Mouse (Mus musculus) c-Kit-positive CD71-positive TER-119-negative erythroid progenitor cells, embryonic 14.5 days (primary cell): ENCODE results near the gene Ak4.
A peak's percentile ranks its signal among the peaks of the same experiment; 100 is the strongest.

Experiments
- DNase-seq: peaks from one replicate; pipeline ENCODE4 v3.0.0-alpha.2; 2013; ENCODE audit warnings: low read depth

The Ak4 gene

GRCm38 (mm10) chr4:101460114-101460513, 41.0 kb downstream of the Ak4 start:
- DNase-seq = no peak

DNA sequence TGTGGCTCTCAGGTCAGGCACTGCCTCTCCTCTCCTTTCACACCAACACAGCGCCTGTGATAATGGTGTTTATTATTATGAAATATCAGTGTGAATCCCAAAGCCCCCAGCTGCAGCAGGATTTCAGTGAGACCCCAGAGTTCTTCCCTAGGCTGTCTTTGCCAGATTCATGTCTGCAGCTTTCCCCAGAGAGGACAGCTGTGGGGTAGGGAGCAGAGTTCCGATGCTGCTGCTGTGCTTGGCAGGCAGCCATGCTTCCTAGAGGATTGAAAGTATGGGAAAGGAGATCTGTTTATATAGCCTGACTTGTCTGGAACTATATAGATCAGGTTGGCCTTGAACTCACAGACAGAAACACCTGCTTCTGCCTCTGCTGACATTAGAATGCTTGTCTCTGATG, 43.0 kb downstream of the Ak4 start:
- no peak for DNase-seq

GRCm38 (mm10) chr4:101466264-101466663, 47.2 kb downstream of the Ak4 start:
- DNase-seq = no peak

DNA sequence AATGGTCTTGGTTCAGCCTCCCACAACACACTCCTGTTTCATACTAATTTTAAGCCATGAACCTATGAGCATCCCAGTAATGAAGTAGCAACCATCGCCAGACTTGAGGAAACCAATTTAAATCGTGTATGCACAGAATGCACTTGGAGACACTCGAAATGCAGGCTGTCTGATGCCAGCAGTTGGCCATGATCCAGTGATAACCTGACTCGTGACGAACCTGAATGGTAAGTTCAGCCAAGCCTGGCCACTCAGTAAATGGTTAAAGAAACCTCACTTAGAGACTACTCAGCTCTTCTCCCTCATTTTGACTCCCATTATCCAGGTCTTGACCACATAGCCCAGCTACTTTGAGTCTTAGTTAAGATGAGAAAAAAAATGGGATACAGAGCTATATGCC, 50.2 kb downstream of the Ak4 start:
- no peak for DNase-seq

DNA sequence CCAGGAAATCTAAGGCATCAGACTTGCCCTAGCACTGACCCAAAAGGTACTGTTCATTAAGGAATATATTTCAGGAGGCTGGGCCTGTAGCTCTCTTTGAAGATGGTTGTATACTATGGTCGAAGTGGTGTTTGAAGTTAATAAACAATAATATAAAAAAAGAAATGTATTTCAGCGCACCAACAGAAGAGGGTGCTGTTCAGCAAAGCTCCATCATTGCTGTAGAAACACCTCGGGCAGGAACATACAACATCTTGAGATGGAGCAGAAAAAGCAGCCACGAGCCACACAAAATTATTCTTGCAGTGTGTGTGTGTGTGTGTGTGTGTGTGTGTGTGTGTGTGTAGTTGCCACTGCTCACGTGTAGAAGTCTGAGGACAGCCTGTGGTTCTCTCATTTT, 51.5 kb downstream of the Ak4 start:
- peak; percentile 4 for DNase-seq

- DNase-seq = no peak
Measured at GRCm38 (mm10) chr4:101472767-101473166, 53.7 kb downstream of the Ak4 start.

DNA sequence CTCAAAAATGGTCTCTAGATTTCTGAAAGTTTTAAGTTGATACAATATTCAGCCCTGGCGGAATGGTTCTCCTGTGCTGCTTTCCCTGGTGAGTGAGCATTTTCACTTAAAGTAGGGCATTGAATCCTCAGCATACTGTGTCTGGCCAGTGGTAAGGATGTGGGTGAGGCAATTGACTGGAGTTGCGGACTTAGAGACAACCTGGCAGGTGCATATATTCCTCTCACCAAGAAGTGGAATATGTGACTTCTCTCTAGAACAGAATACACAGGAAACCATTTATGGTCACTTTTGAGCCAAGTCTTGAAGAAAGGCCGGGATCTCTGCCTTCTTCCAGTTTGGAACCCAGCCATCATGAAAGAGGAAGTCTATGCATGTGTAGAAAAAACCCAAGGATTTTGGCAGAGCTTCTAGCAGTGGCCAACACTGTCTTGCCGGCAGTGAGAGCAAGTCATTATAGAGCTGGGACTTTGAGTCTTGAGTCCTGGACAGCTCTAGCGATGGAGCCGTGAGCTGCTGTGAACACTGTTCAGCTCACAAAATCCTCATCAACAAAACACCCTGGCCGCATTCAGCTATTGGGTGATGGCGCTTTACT, 71.3 kb downstream of the Ak4 start:
- DNase-seq = no peak

GRCm38 (mm10) chr4:101491704-101492103, 72.6 kb downstream of the Ak4 start:
- no peak for DNase-seq

DNA sequence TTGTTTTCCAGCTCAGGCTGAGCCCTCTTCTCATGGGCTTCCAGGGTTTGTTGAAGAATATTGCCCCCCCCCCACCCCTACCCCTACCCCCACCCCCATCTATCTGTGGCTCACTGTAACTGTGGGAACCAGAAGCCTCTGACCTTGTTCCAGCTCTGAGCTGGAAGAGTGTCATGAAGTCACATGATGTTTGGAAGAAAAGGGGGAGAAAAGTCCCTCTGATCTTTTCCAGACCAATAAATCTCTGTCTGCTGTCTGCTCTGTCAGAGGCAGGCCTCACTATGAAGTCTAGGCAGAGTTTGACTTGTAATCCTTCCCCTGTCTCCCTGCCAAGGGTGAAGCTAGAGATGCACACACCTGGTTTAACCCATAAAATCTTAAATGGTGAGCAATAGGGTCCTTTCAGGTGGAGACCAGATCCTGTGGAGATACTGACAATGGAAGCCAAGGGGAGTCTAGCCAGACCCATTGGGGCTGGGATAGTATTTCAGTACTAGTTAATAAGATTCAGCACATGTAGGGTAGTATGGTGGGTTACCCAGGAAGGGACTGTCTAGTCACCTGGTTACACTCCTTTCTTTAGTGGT, 74.6 kb downstream of the Ak4 start:
- DNase-seq = no peak

- no peak for DNase-seq
Measured at GRCm38 (mm10) chr4:101496188-101496533, 77.1 kb downstream of the Ak4 start.

GRCm38 (mm10) chr4:101496534-101497237, 77.6 kb downstream of the Ak4 start, which contains the start of gene Dnajc6:
TSS of gene Dnajc6 (plus strand) at chr4:101496648.
- DNase-seq = no peak

DNA sequence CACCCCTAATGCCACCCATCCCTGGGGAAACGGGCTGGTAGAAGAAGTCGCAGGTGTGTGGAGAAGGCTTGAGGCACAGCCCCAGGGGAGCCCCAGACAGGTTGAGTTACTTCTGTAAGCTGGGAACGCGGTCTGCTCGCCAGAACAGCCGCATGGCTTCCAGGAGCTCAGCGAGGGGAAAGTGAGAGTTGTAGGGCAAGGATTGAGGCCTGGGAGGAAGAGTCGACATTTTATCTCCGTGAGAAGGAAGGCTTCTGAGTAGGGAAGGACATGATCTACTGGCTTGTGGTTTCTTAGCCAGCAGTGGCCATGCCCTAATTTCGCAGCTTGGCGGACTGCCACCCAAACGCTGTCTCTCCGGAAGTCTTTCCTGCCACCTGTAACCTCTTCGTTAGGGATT, 78.3 kb downstream of the Ak4 start:
- no peak for DNase-seq

GRCm38 (mm10) chr4:101504470-101505007, 85.5 kb downstream of the Ak4 start:
- no peak for DNase-seq

GRCm38 (mm10) chr4:101505966-101506365, 86.9 kb downstream of the Ak4 start:
- DNase-seq = no peak

DNA sequence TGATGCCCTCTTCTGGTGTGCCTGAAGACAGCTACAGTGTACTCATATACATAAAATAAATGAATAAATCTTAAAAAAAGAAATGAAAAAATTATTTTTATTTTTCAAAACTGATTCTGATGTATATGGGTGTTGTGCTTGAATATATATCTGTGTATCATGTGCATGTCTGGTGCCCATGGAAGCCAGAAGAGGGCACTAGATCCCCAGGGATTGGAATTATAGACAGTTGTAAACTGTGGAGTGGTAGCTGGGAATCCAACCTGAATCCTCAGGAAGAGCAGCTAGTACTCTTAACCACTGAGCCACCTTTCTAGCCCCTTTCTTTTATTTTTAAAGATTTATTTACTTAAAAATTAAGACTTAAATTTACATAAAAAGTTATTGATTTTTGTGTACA, 87.3 kb downstream of the Ak4 start:
- no peak for DNase-seq

DNA sequence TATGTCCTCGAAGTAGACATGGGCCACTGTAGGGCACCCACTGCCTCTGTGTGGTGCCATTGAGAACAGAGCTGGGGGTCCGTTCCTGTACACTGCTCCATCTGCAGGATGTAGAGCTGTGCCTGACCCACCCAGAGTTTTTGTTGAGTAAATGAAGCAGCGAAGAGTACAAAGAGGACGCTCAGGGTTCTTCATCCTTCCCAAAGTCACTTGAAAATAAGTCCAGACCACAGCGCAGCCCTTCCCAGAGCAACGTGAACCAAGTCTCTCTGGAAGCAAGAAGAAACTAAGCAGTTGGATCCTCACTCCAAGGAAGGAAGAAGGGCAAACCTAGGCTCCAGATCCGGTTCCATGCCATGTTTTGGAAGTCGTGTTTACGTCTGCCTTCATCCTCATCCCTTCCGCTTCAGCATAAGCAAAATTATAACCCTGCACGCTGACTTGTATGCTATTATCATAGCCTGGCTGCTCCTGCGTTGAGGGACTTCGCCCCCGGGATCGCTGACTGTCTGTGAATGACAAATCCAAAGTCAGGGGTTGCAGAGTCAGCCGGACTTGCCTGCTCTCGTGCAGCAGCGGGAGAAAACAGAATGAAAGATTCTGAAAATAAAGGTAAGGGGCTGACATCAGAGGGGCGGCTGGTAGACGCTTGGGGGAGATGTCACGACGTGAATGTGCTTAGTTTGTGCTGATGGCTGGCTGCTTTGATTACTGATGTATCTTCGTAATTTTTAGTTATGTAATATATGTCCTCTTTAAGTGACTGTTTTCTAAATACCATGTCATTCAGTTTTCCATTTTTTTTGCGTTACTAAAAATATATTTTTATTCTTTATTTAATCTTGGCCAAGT, 88.7 kb downstream of the Ak4 start:
- DNase-seq = peak; percentile 6

DNA sequence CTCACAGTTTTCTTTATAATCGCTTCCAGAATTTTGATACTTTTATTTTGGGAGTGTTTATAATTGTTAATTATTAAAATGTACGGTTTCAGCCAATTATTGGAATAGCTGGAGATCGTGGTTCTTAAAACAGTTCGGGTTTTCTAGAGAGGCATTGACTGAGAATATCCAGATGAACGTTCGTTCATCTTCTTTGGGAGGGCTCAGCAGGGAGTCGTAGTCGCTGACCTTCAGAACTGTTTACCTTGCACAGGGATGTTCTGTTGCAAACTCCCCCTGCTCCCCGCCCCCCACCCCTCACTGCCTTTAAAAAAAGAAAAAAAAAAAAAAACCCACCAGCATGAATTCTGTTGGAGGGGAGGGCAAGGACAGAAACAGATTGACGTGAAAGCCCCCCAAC, 89.4 kb downstream of the Ak4 start:
- DNase-seq = no peak

- DNase-seq = no peak
Measured at GRCm38 (mm10) chr4:101508851-101509577, 89.9 kb downstream of the Ak4 start.

- no peak for DNase-seq
Measured at GRCm38 (mm10) chr4:101510111-101510903, 91.2 kb downstream of the Ak4 start.

GRCm38 (mm10) chr4:101510904-101511210, 91.8 kb downstream of the Ak4 start:
- no peak for DNase-seq
